Mouse (Mus musculus): ENCODE data around the gene Itm2c. TPM values are rescaled to one million over a fixed set of nuclear protein-coding genes. Genes with fewer than 3 reads are reported as not detected.

Itm2c gene
- polyA plus RNA-seq, 1 experiment, result 0.38 TPM

- Histone ChIP-seq H3K27me3 (ENCODE audit: control insufficient read depth) (no peaks in the 10 kb centered on the region), H3K36me3 (ENCODE audit: control insufficient read depth) (peaks cover 15% of the 10 kb centered on the region), H3K4me3 (replicated peaks) (no peak overlapping the region), H3K4me1 (ENCODE audit: control insufficient read depth) (no peaks in the 10 kb centered on the region), H3K9me3 (ENCODE audit: control insufficient read depth, low read length) (peaks cover 10% of the 10 kb centered on the region)
- no peak for TF ChIP-seq GATA1 (IDR thresholded peaks at IDR 0.05; ENCODE audit: low read length)
- TF ChIP-seq TAL1 (IDR thresholded peaks at IDR 0.05; ENCODE audit: low read length), result no peak
Observed at GRCm38 (mm10) chr1:85857261-85857754, 36.8 kb upstream of the Itm2c start.

GRCm38 (mm10) chr1:85864383-85864782 is 29.7 kb upstream of the Itm2c start:
- TF ChIP-seq GATA1 (IDR thresholded peaks at IDR 0.05; ENCODE audit: low read length), result no peak
- TF ChIP-seq TAL1 (IDR thresholded peaks at IDR 0.05; ENCODE audit: low read length), result no peak
- Histone ChIP-seq H3K4me3 (replicated peaks) (no peak overlapping the region), H3K9me3 (ENCODE audit: control insufficient read depth, low read length) (peaks cover 26% of the 10 kb centered on the region), H3K36me3 (ENCODE audit: control insufficient read depth) (no peaks in the 10 kb centered on the region), H3K4me1 (ENCODE audit: control insufficient read depth) (no peaks in the 10 kb centered on the region), H3K27me3 (ENCODE audit: control insufficient read depth) (no peaks in the 10 kb centered on the region)

- Histone ChIP-seq H3K4me1 (ENCODE audit: control insufficient read depth) (no peaks in the 10 kb centered on the region), H3K9me3 (ENCODE audit: control insufficient read depth, low read length) (peaks cover 20% of the 10 kb centered on the region), H3K27me3 (ENCODE audit: control insufficient read depth) (no peaks in the 10 kb centered on the region), H3K4me3 (replicated peaks) (no peak overlapping the region), H3K36me3 (ENCODE audit: control insufficient read depth) (no peaks in the 10 kb centered on the region)
- TF ChIP-seq TAL1 (IDR thresholded peaks at IDR 0.05; ENCODE audit: low read length) (no peak), GATA1 (IDR thresholded peaks at IDR 0.05; ENCODE audit: low read length) (no peak)
Observed at GRCm38 (mm10) chr1:85870001-85870400, 24.1 kb upstream of the Itm2c start.

GRCm38 (mm10) chr1:85870546-85870945 is 23.5 kb upstream of the Itm2c start:
- no peaks in the 10 kb centered on the region for H3K27me3 ChIP-seq (ENCODE audit: control insufficient read depth)
- H3K36me3 ChIP-seq (ENCODE audit: control insufficient read depth), result no peaks in the 10 kb centered on the region
- H3K4me1 ChIP-seq (ENCODE audit: control insufficient read depth), result no peaks in the 10 kb centered on the region
- H3K4me3 ChIP-seq (replicated peaks), result no peak overlapping the region
- no peak for TF ChIP-seq TAL1 (IDR thresholded peaks at IDR 0.05; ENCODE audit: low read length)
- TF ChIP-seq GATA1 (IDR thresholded peaks at IDR 0.05; ENCODE audit: low read length), result no peak
- peaks cover 22% of the 10 kb centered on the region for H3K9me3 ChIP-seq (ENCODE audit: control insufficient read depth, low read length)

GRCm38 (mm10) chr1:85882003-85882402 is 12.1 kb upstream of the Itm2c start:
- Histone ChIP-seq H3K36me3 (ENCODE audit: control insufficient read depth) (no peaks in the 10 kb centered on the region), H3K4me3 (replicated peaks) (no peak overlapping the region), H3K4me1 (ENCODE audit: control insufficient read depth) (no peaks in the 10 kb centered on the region), H3K9me3 (ENCODE audit: control insufficient read depth, low read length) (peaks cover 32% of the 10 kb centered on the region), H3K27me3 (ENCODE audit: control insufficient read depth) (no peaks in the 10 kb centered on the region)
- TF ChIP-seq TAL1 (IDR thresholded peaks at IDR 0.05; ENCODE audit: low read length), result no peak
- TF ChIP-seq GATA1 (IDR thresholded peaks at IDR 0.05; ENCODE audit: low read length), result no peak

GRCm38 (mm10) chr1:85887221-85887620 is 6.9 kb upstream of the Itm2c start:
- Histone ChIP-seq H3K4me3 (replicated peaks) (no peak overlapping the region), H3K4me1 (ENCODE audit: control insufficient read depth) (no peaks in the 10 kb centered on the region), H3K27me3 (ENCODE audit: control insufficient read depth) (no peaks in the 10 kb centered on the region), H3K9me3 (ENCODE audit: control insufficient read depth, low read length) (peaks cover 9% of the 10 kb centered on the region; the same call in 1 of the 2 replicates), H3K36me3 (ENCODE audit: control insufficient read depth) (no peaks in the 10 kb centered on the region)
- TF ChIP-seq TAL1 (IDR thresholded peaks at IDR 0.05; ENCODE audit: low read length) (no peak), GATA1 (IDR thresholded peaks at IDR 0.05; ENCODE audit: low read length) (no peak)

GRCm38 (mm10) chr1:85894748-85895360 is 773 bp downstream of the Itm2c start:
- no peaks in the 10 kb centered on the region for H3K36me3 ChIP-seq (ENCODE audit: control insufficient read depth)
- peaks cover 4% of the 10 kb centered on the region; the same call in 1 of the 2 replicates for H3K9me3 ChIP-seq (ENCODE audit: control insufficient read depth, low read length)
- TF ChIP-seq TAL1 (IDR thresholded peaks at IDR 0.05; ENCODE audit: low read length) (no peak), GATA1 (IDR thresholded peaks at IDR 0.05; ENCODE audit: low read length) (no peak)
- H3K4me1 ChIP-seq (ENCODE audit: control insufficient read depth), result peaks cover 35% of the 10 kb centered on the region
- peak overlapping the region; percentile 72 for H3K4me3 ChIP-seq (replicated peaks)
- H3K27me3 ChIP-seq (ENCODE audit: control insufficient read depth), result no peaks in the 10 kb centered on the region

GRCm38 (mm10) chr1:85895391-85895837 is 1.3 kb downstream of the Itm2c start:
- Histone ChIP-seq H3K4me1 (ENCODE audit: control insufficient read depth) (peaks cover 35% of the 10 kb centered on the region), H3K36me3 (ENCODE audit: control insufficient read depth) (no peaks in the 10 kb centered on the region), H3K27me3 (ENCODE audit: control insufficient read depth) (no peaks in the 10 kb centered on the region), H3K9me3 (ENCODE audit: control insufficient read depth, low read length) (peaks cover 4% of the 10 kb centered on the region; the same call in 1 of the 2 replicates), H3K4me3 (replicated peaks) (peak overlapping the region; percentile 72)
- no peak for TF ChIP-seq GATA1 (IDR thresholded peaks at IDR 0.05; ENCODE audit: low read length)
- TF ChIP-seq TAL1 (IDR thresholded peaks at IDR 0.05; ENCODE audit: low read length), result no peak

GRCm38 (mm10) chr1:85896110-85896509 is 2.0 kb downstream of the Itm2c start:
- no peak overlapping the region for H3K4me3 ChIP-seq (replicated peaks)

More at GRCm38 (mm10) chr1:85896110-85896509, 2.0 kb downstream of the Itm2c start:
- Histone ChIP-seq H3K27me3 (ENCODE audit: control insufficient read depth) (no peaks in the 10 kb centered on the region), H3K4me1 (ENCODE audit: control insufficient read depth) (peaks cover 35% of the 10 kb centered on the region), H3K9me3 (ENCODE audit: control insufficient read depth, low read length) (peaks cover 4% of the 10 kb centered on the region; the same call in 1 of the 2 replicates), H3K36me3 (ENCODE audit: control insufficient read depth) (no peaks in the 10 kb centered on the region)
- TF ChIP-seq GATA1 (IDR thresholded peaks at IDR 0.05; ENCODE audit: low read length) (no peak), TAL1 (IDR thresholded peaks at IDR 0.05; ENCODE audit: low read length) (no peak)
